Mouse (Mus musculus) hindbrain, embryonic 12.5 days (tissue): ENCODE measurements around the gene Pnmt. TPM values are rescaled to one million over a fixed set of nuclear protein-coding genes. Genes with fewer than 3 reads are reported as not detected.

ENCODE experiments used
- ATAC-seq: fragments of 200-750 bp; cut with Nextera tagmentation; 2 replicates; pipeline ENCODE4 v1.8.0; 2017; ENCODE audit warnings: moderate TSS enrichment; ENCODE audit not compliant: low FRiP score
- H3K27ac ChIP-seq: fragments of 300-500 bp; sonication (generic); 2 replicates; pipeline ENCODE4 v1.5.1; 2016; ENCODE audit warnings: mild to moderate bottlenecking
- H3K27me3 ChIP-seq: fragments of 300-500 bp; sonication (generic); 2 replicates; pipeline ENCODE4 v1.6.1; 2016; ENCODE audit warnings: mild to moderate bottlenecking
- H3K36me3 ChIP-seq: fragments of 300-500 bp; sonication (generic); 2 replicates; pipeline ENCODE4 v1.6.1; 2016; ENCODE audit warnings: mild to moderate bottlenecking
- H3K4me1 ChIP-seq: fragments of 300-500 bp; sonication (generic); 2 replicates; pipeline ENCODE4 v1.6.1; 2016
- H3K4me2 ChIP-seq: fragments of 300-500 bp; sonication (generic); replicated peaks from 2 replicates; pipeline ENCODE4 v1.6.1; 2016; ENCODE audit warnings: mild to moderate bottlenecking
- H3K4me3 ChIP-seq: fragments of 300-500 bp; sonication (generic); 2 replicates; pipeline ENCODE4 v1.5.1; 2016; ENCODE audit warnings: mild to moderate bottlenecking
- H3K9ac ChIP-seq: fragments of 300-500 bp; sonication (generic); 2 replicates; pipeline ENCODE4 v1.6.1; 2016; ENCODE audit warnings: mild to moderate bottlenecking, moderate library complexity
- H3K9me3 ChIP-seq: fragments of 300-500 bp; sonication (generic); replicated peaks from 2 replicates; pipeline ENCODE4 v1.6.1; 2016; ENCODE audit warnings: mild to moderate bottlenecking
- WGBS: fragments of 180-500 bp; shearing (Covaris S2); methylation state at CpG from one replicate; pipeline ENCODE4 v1.1.7; 2016; 5-methylcytosine and 5-hydroxymethylcytosine counted together
- polyA plus RNA-seq: library from polyadenylated mRNA; unstranded; fragments of >200 nt; fragmentation: Nextera tagmentation; extraction: Ambion mirVana; gene quantifications from 2 replicates; pipeline ENCODE4 v1.2.1, GENCODE M21; 2016

Gene Pnmt
- polyA plus RNA-seq, 1 experiment from 2014 or later = 1.0 TPM

GRCm38 (mm10) chr11:98390141-98390540, 3.9 kb downstream of the Pnmt start:
- no peak overlapping the region for H3K9ac ChIP-seq
- WGBS = 71% methylated on average over 10 of the region's 12 CpGs
- peaks cover 27% of the 10 kb centered on the region for H3K4me1 ChIP-seq
- H3K9me3 ChIP-seq = no peaks in the 10 kb centered on the region
- no peaks in the 10 kb centered on the region for H3K36me3 ChIP-seq
- H3K4me2 ChIP-seq = no peak overlapping the region
- H3K27ac ChIP-seq = no peak overlapping the region
- peaks cover 73% of the 10 kb centered on the region for H3K27me3 ChIP-seq
- ATAC-seq = no peak
- H3K4me3 ChIP-seq = no peak overlapping the region

GRCm38 (mm10) chr11:98392034-98392433, 5.8 kb downstream of the Pnmt start:
- no peak overlapping the region for H3K4me3 ChIP-seq
- no peak for ATAC-seq
- WGBS = 10% methylated on average over 7 of the region's 8 CpGs
- no peak overlapping the region for H3K9ac ChIP-seq
- no peak overlapping the region for H3K4me2 ChIP-seq
- peaks cover 24% of the 10 kb centered on the region for H3K4me1 ChIP-seq
- no peaks in the 10 kb centered on the region for H3K9me3 ChIP-seq
- no peaks in the 10 kb centered on the region for H3K36me3 ChIP-seq
- H3K27ac ChIP-seq = no peak overlapping the region
- H3K27me3 ChIP-seq = peaks cover 54% of the 10 kb centered on the region

- Histone ChIP-seq H3K4me2 (no peak overlapping the region), H3K27ac (no peak overlapping the region), H3K9ac (no peak overlapping the region), H3K4me1 (peaks cover 22% of the 10 kb centered on the region), H3K27me3 (peaks cover 49% of the 10 kb centered on the region), H3K4me3 (no peak overlapping the region), H3K36me3 (0 out of 2 replicates have a peak, but pooled peaks cover under 1% of the 10 kb centered on the region), H3K9me3 (no peaks in the 10 kb centered on the region)
- WGBS = 42% methylated on average over 4 of the region's 4 CpGs
- no peak for ATAC-seq
Measured at GRCm38 (mm10) chr11:98392645-98393044, 6.4 kb downstream of the Pnmt start.

- Histone ChIP-seq H3K27ac (no peak overlapping the region), H3K9me3 (no peaks in the 10 kb centered on the region), H3K27me3 (peaks cover 44% of the 10 kb centered on the region), H3K4me2 (no peak overlapping the region), H3K9ac (0 out of 2 replicates have a peak overlapping the region, but pooled peaks have one; percentile 38), H3K4me1 (peaks cover 20% of the 10 kb centered on the region), H3K36me3 (0 out of 2 replicates have a peak, but pooled peaks cover 3% of the 10 kb centered on the region), H3K4me3 (no peak overlapping the region)
- no peak for ATAC-seq
- 68% methylated on average over 6 of the region's 6 CpGs for WGBS
Measured at GRCm38 (mm10) chr11:98393317-98393716, 7.1 kb downstream of the Pnmt start.

- no peaks in the 10 kb centered on the region for H3K9me3 ChIP-seq
- peaks cover 38% of the 10 kb centered on the region for H3K27me3 ChIP-seq
Measured at GRCm38 (mm10) chr11:98394301-98394700, 8.1 kb downstream of the Pnmt start.

GRCm38 (mm10) chr11:98395041-98395440, 8.8 kb downstream of the Pnmt start:
- Histone ChIP-seq H3K9ac (no peak overlapping the region), H3K27ac (no peak overlapping the region), H3K4me1 (peaks cover 26% of the 10 kb centered on the region), H3K36me3 (0 out of 2 replicates have a peak, but pooled peaks cover 3% of the 10 kb centered on the region), H3K9me3 (no peaks in the 10 kb centered on the region), H3K4me3 (no peak overlapping the region), H3K4me2 (no peak overlapping the region), H3K27me3 (peaks cover 36% of the 10 kb centered on the region)
- WGBS = 65% methylated on average over 4 of the region's 4 CpGs
- no peak for ATAC-seq

More at GRCm38 (mm10) chr11:98394301-98394700, 8.1 kb downstream of the Pnmt start:
- Histone ChIP-seq H3K4me2 (no peak overlapping the region), H3K27ac (no peak overlapping the region), H3K4me3 (no peak overlapping the region), H3K4me1 (peaks cover 20% of the 10 kb centered on the region), H3K36me3 (0 out of 2 replicates have a peak, but pooled peaks cover 3% of the 10 kb centered on the region), H3K9ac (no peak overlapping the region)
- 60% methylated on average over 6 of the region's 6 CpGs for WGBS
- ATAC-seq = no peak

- Histone ChIP-seq H3K4me1 (peaks cover 23% of the 10 kb centered on the region), H3K27me3 (peaks cover 16% of the 10 kb centered on the region), H3K36me3 (0 out of 2 replicates have a peak, but pooled peaks cover 3% of the 10 kb centered on the region), H3K9me3 (no peaks in the 10 kb centered on the region), H3K4me2 (no peak overlapping the region), H3K9ac (no peak overlapping the region), H3K27ac (no peak overlapping the region), H3K4me3 (no peak overlapping the region)
- ATAC-seq = no peak
- 94% methylated on average over 7 of the region's 7 CpGs for WGBS
Measured at GRCm38 (mm10) chr11:98397946-98398345, 11.7 kb downstream of the Pnmt start.

- 0 out of 2 replicates have a peak, but pooled peaks cover 3% of the 10 kb centered on the region for H3K36me3 ChIP-seq
- peak within 1 kb of the TSS; percentile 74 for H3K4me3 ChIP-seq
- H3K27me3 ChIP-seq = peaks cover 19% of the 10 kb centered on the region
- H3K4me2 ChIP-seq = peak within 1 kb of the TSS; percentile 72
- ATAC-seq = peak; percentile 91
- peak within 1 kb of the TSS; percentile 67 for H3K9ac ChIP-seq
- H3K27ac ChIP-seq = peak within 1 kb of the TSS; percentile 98
- peaks cover 10% of the 10 kb centered on the region for H3K4me1 ChIP-seq
- H3K9me3 ChIP-seq = no peaks in the 10 kb centered on the region
- under 1% methylated on average over 40 of the region's 40 CpGs for WGBS
Measured at GRCm38 (mm10) chr11:98400161-98400726, 14.0 kb downstream of the Pnmt start, which contains the start of gene Pgap3. TSS of gene Pgap3 (minus strand) at chr11:98400490.

- H3K4me3 ChIP-seq = peak overlapping the region; percentile 74
- peak overlapping the region; percentile 72 for H3K4me2 ChIP-seq
- peak overlapping the region; percentile 98 for H3K27ac ChIP-seq
- 69% methylated on average over 3 of the region's 3 CpGs for WGBS
- no peak for ATAC-seq
- peak overlapping the region; percentile 67 for H3K9ac ChIP-seq
- peaks cover 19% of the 10 kb centered on the region for H3K27me3 ChIP-seq
- H3K4me1 ChIP-seq = peaks cover 10% of the 10 kb centered on the region
- H3K36me3 ChIP-seq = 0 out of 2 replicates have a peak, but pooled peaks cover 3% of the 10 kb centered on the region
- H3K9me3 ChIP-seq = no peaks in the 10 kb centered on the region
Measured at GRCm38 (mm10) chr11:98400816-98401215, 14.6 kb downstream of the Pnmt start.

- no peak for ATAC-seq
- no peaks in the 10 kb centered on the region for H3K36me3 ChIP-seq
- peaks cover 14% of the 10 kb centered on the region for H3K4me1 ChIP-seq
- no peak overlapping the region for H3K9ac ChIP-seq
- no peak overlapping the region for H3K4me3 ChIP-seq
- H3K4me2 ChIP-seq = no peak overlapping the region
- H3K9me3 ChIP-seq = no peaks in the 10 kb centered on the region
- H3K27ac ChIP-seq = no peak overlapping the region
- peaks cover 31% of the 10 kb centered on the region for H3K27me3 ChIP-seq
- 74% methylated on average over 6 of the region's 6 CpGs for WGBS
Measured at GRCm38 (mm10) chr11:98406621-98407020, 20.4 kb downstream of the Pnmt start.

- Histone ChIP-seq H3K36me3 (no peaks in the 10 kb centered on the region), H3K9ac (peak overlapping the region; percentile 24), H3K4me3 (no peak overlapping the region), H3K9me3 (no peaks in the 10 kb centered on the region), H3K4me1 (peaks cover 35% of the 10 kb centered on the region), H3K27ac (peak overlapping the region; percentile 32; the same call in 1 of the 2 replicates), H3K4me2 (peak overlapping the region; percentile 38), H3K27me3 (peaks cover 31% of the 10 kb centered on the region)
- WGBS = 41% methylated on average over 8 of the region's 8 CpGs
- no peak for ATAC-seq
Measured at GRCm38 (mm10) chr11:98408872-98409271, 22.6 kb downstream of the Pnmt start.

GRCm38 (mm10) chr11:98409341-98409822, 23.1 kb downstream of the Pnmt start:
- Histone ChIP-seq H3K9ac (peak overlapping the region; percentile 24), H3K27ac (0 out of 2 replicates have a peak overlapping the region, but pooled peaks have one; percentile 32)

More at GRCm38 (mm10) chr11:98409341-98409822, 23.1 kb downstream of the Pnmt start:
- H3K4me1 ChIP-seq = peaks cover 40% of the 10 kb centered on the region
- no peaks in the 10 kb centered on the region for H3K36me3 ChIP-seq
- peak overlapping the region; percentile 38 for H3K4me2 ChIP-seq
- H3K4me3 ChIP-seq = no peak overlapping the region
- peaks cover 30% of the 10 kb centered on the region for H3K27me3 ChIP-seq
- whole genome bisulfite sequencing = 6% methylated on average over 9 of the region's 10 CpGs
- ATAC-seq = peak; percentile 71
- no peaks in the 10 kb centered on the region for H3K9me3 ChIP-seq
